Mouse (Mus musculus) heart, adult 2 months (tissue): ENCODE measurements around the gene Tbc1d30. TPM values are rescaled to one million over a fixed set of nuclear protein-coding genes. Genes with fewer than 3 reads are reported as not detected.

Experiments used
- DNase-seq, 2 experiments: peaks; one replicate each; pipeline ENCODE4 v3.0.0; 2021
- H3K27ac ChIP-seq: fragments of 200-600 bp; 2 replicates; pipeline ENCODE4 v1.8.1; 2022
- H3K27me3 ChIP-seq: fragments of 200-500 bp; 2 replicates; pipeline ENCODE4 v1.6.1; 2012; ENCODE audit warnings: mild to moderate bottlenecking, low read length, inconsistent platforms, mixed read lengths; ENCODE audit not compliant: control insufficient read depth, insufficient read depth
- H3K36me3 ChIP-seq: fragments of 200-500 bp; 2 replicates; pipeline ENCODE4 v1.6.1; 2012; ENCODE audit warnings: low read length, inconsistent platforms; ENCODE audit not compliant: control insufficient read depth, insufficient read depth
- H3K4me1 ChIP-seq: fragments of 200-500 bp; 2 replicates; pipeline ENCODE4 v1.6.1; 2011; ENCODE audit warnings: low read length; ENCODE audit not compliant: control insufficient read depth, insufficient read depth
- H3K4me3 ChIP-seq: fragments of 200-600 bp; 2 replicates; pipeline ENCODE4 v1.8.1; 2022
- H3K79me2 ChIP-seq: fragments of 200-500 bp; replicated peaks from 2 replicates; pipeline ENCODE4 v1.6.1; 2012; ENCODE audit warnings: mild to moderate bottlenecking, inconsistent platforms, low read length, moderate library complexity, mixed read lengths; ENCODE audit not compliant: control insufficient read depth, insufficient read depth
- H3K9ac ChIP-seq: fragments of 200-500 bp; 2 replicates; pipeline ENCODE4 v1.6.1; 2012; ENCODE audit warnings: low read depth, mild to moderate bottlenecking, control low read depth, inconsistent platforms, low read length, mixed read lengths
- CTCF ChIP-seq: fragments of 200-600 bp; IDR thresholded peaks from 2 replicates; pipeline ENCODE4 v1.8.1; 2022; ENCODE audit warnings: antibody characterized with exemption, mild to moderate bottlenecking, moderate library complexity
- EP300 ChIP-seq: fragments of 200-500 bp; IDR thresholded peaks from 2 replicates; pipeline ENCODE4 v1.6.1; 2011; ENCODE audit warnings: low read depth, low read length, control low read depth; ENCODE audit not compliant: insufficient read depth
- POLR2A ChIP-seq: fragments of 200-500 bp; IDR thresholded peaks from 2 replicates; pipeline ENCODE4 v1.6.1; 2011; ENCODE audit warnings: mild to moderate bottlenecking, low read depth, low read length, control low read depth; ENCODE audit not compliant: insufficient read depth
- WGBS: fragments of 180-500 bp; shearing (Covaris S2); methylation state at CpG from one replicate; pipeline ENCODE4 v1.1.7; 2018; 5-methylcytosine and 5-hydroxymethylcytosine counted together
- intact Hi-C: fragments of 180-260 bp; cut with DNase I; formaldehyde crosslinking; loops from one replicate; pipeline ENCODE4 v1.15.1; 2025
- polyA plus RNA-seq: library from polyadenylated mRNA; depleted of rRNA; stranded (reverse); fragments of >200 nt; gene quantifications from 2 replicates; pipeline ENCODE4 v1.2.3, GENCODE M21; 2012
- total RNA-seq, 2 experiments: library from RNA; stranded (reverse); gene quantifications; 2 replicates each; pipeline ENCODE4 v1.2.3; 2021

The Tbc1d30 gene
- total and polyA plus RNA-seq, 3 experiments = 0.61 to 1.9 (median 1.8) TPM

- peaks cover 3% of the 10 kb centered on the region; the same call in 1 of the 2 replicates for H3K4me1 ChIP-seq
- no peak overlapping the region for H3K9ac ChIP-seq
- TF ChIP-seq POLR2A (no peak), EP300 (no peak), CTCF (no peak)
- no peak for DNase-seq
- H3K79me2 ChIP-seq = no peaks in the 10 kb centered on the region
- intact Hi-C loops = loop anchor here (5.0 kb wide), 1 partner anchor 38 kb away; no protein-coding TSS in a partner anchor
- H3K4me3 ChIP-seq = no peak overlapping the region
- WGBS = 77% methylated on average over 16 of the region's 16 CpGs
- no peaks in the 10 kb centered on the region for H3K36me3 ChIP-seq
- no peak overlapping the region for H3K27ac ChIP-seq
- H3K27me3 ChIP-seq = no peaks in the 10 kb centered on the region
Measured at GRCm38 (mm10) chr10:121294471-121294870, 56.6 kb downstream of the Tbc1d30 start.

GRCm38 (mm10) chr10:121293829-121294228, 57.2 kb downstream of the Tbc1d30 start:
- peaks cover 3% of the 10 kb centered on the region; the same call in 1 of the 2 replicates for H3K4me1 ChIP-seq
- H3K4me3 ChIP-seq = no peak overlapping the region
- no peak overlapping the region for H3K27ac ChIP-seq
- DNase-seq = no peak
- TF ChIP-seq POLR2A (no peak), CTCF (no peak), EP300 (no peak)
- 61% methylated on average over 8 of the region's 8 CpGs for WGBS
- H3K27me3 ChIP-seq = no peaks in the 10 kb centered on the region
- intact Hi-C loops = loop anchor here (5.0 kb wide), 1 partner anchor 38 kb away; no protein-coding TSS in a partner anchor
- no peaks in the 10 kb centered on the region for H3K36me3 ChIP-seq
- no peaks in the 10 kb centered on the region for H3K79me2 ChIP-seq
- H3K9ac ChIP-seq = no peak overlapping the region

GRCm38 (mm10) chr10:121291272-121291917, 59.7 kb downstream of the Tbc1d30 start:
- 81% methylated on average over 10 of the region's 10 CpGs for WGBS
- intact Hi-C loops = loop anchor here (5.0 kb wide), 1 partner anchor 41 kb away; no protein-coding TSS in a partner anchor
- Histone ChIP-seq H3K36me3 (no peaks in the 10 kb centered on the region), H3K4me1 (peaks cover 1% of the 10 kb centered on the region; the same call in 1 of the 2 replicates), H3K4me3 (no peak overlapping the region), H3K27me3 (no peaks in the 10 kb centered on the region), H3K27ac (no peak overlapping the region), H3K9ac (no peak overlapping the region), H3K79me2 (no peaks in the 10 kb centered on the region)
- DNase-seq = no peak
- TF ChIP-seq EP300 (no peak), POLR2A (no peak), CTCF (no peak)

GRCm38 (mm10) chr10:121290682-121291078, 60.4 kb downstream of the Tbc1d30 start:
- intact Hi-C loops = loop anchor here (5.0 kb wide), 1 partner anchor 42 kb away; no protein-coding TSS in a partner anchor
- no peaks in the 10 kb centered on the region for H3K27me3 ChIP-seq
- H3K79me2 ChIP-seq = no peaks in the 10 kb centered on the region
- TF ChIP-seq POLR2A (no peak), EP300 (no peak), CTCF (no peak)
- H3K4me1 ChIP-seq = peaks cover 1% of the 10 kb centered on the region; the same call in 1 of the 2 replicates
- H3K27ac ChIP-seq = no peak overlapping the region
- no peak overlapping the region for H3K9ac ChIP-seq
- no peaks in the 10 kb centered on the region for H3K36me3 ChIP-seq
- DNase-seq = no peak
- no peak overlapping the region for H3K4me3 ChIP-seq
- WGBS = 59% methylated on average over 20 of the region's 20 CpGs

- no peak for TF ChIP-seq EP300
- peak; percentile 69 for TF ChIP-seq CTCF
- no peaks in the 10 kb centered on the region for H3K36me3 ChIP-seq
- WGBS = 63% methylated on average over 4 of the region's 4 CpGs
- H3K4me3 ChIP-seq = no peak overlapping the region
- intact Hi-C loops = loop anchor here (5.0 kb wide), 1 partner anchor 42 kb away; no protein-coding TSS in a partner anchor
- H3K4me1 ChIP-seq = peaks cover 1% of the 10 kb centered on the region; the same call in 1 of the 2 replicates
- no peaks in the 10 kb centered on the region for H3K79me2 ChIP-seq
- DNase-seq = no peak
- H3K27ac ChIP-seq = no peak overlapping the region
- H3K27me3 ChIP-seq = no peaks in the 10 kb centered on the region
- H3K9ac ChIP-seq = no peak overlapping the region
Measured at GRCm38 (mm10) chr10:121289970-121290681, 61.0 kb downstream of the Tbc1d30 start.

- Histone ChIP-seq H3K36me3 (no peaks in the 10 kb centered on the region), H3K4me3 (no peak overlapping the region), H3K27ac (no peak overlapping the region), H3K4me1 (no peaks in the 10 kb centered on the region), H3K9ac (no peak overlapping the region), H3K27me3 (no peaks in the 10 kb centered on the region), H3K79me2 (no peaks in the 10 kb centered on the region)
- no peak for TF ChIP-seq CTCF
- no peak for TF ChIP-seq POLR2A
- TF ChIP-seq EP300 = no peak
- DNase-seq = no peak
- intact Hi-C loops = no loop called here
- 91% methylated on average over 6 of the region's 6 CpGs for WGBS
Measured at GRCm38 (mm10) chr10:121282926-121283325, 68.2 kb downstream of the Tbc1d30 start.
